Mouse (Mus musculus) heart, postnatal 0 days (tissue): Measurements from ENCODE around the gene Fat3. TPM values are rescaled to one million over a fixed set of nuclear protein-coding genes. Genes with fewer than 3 reads are reported as not detected.

Experiments used
- ATAC-seq: fragments of 200-750 bp; cut with Nextera tagmentation; 2 replicates; pipeline ENCODE4 v1.8.0; 2017; ENCODE audit warnings: low read depth, moderate number of reproducible peaks, moderate library complexity; ENCODE audit not compliant: insufficient read depth
- DNase-seq: peaks from one replicate; pipeline ENCODE4 v3.0.0-alpha.2; 2016; ENCODE audit warnings: low spot score
- H3K27ac ChIP-seq: fragments of 300-500 bp; sonication (generic); 2 replicates; pipeline ENCODE4 v1.5.1; 2014; ENCODE audit warnings: low read depth, mild to moderate bottlenecking
- H3K27me3 ChIP-seq: fragments of 300-500 bp; sonication (generic); 2 replicates; pipeline ENCODE4 v1.6.1; 2014; ENCODE audit warnings: low read length, mixed read lengths; ENCODE audit not compliant: control insufficient read depth, insufficient read depth
- H3K36me3 ChIP-seq: fragments of 300-500 bp; sonication (generic); replicated peaks from 2 replicates; pipeline ENCODE4 v1.6.1; 2014; ENCODE audit warnings: low read length, mixed read lengths; ENCODE audit not compliant: control insufficient read depth, insufficient read depth
- H3K4me1 ChIP-seq: fragments of 300-500 bp; sonication (generic); 2 replicates; pipeline ENCODE4 v1.6.1; 2014; ENCODE audit warnings: antibody characterized with exemption; ENCODE audit not compliant: control insufficient read depth, insufficient read depth
- H3K4me2 ChIP-seq: fragments of 300-500 bp; sonication (generic); 2 replicates; pipeline ENCODE4 v1.6.1; 2014; ENCODE audit warnings: low read depth, mild to moderate bottlenecking, low read length, moderate library complexity
- H3K4me3 ChIP-seq: fragments of 300-500 bp; sonication (generic); 2 replicates; pipeline ENCODE4 v1.5.1; 2014; ENCODE audit warnings: low read depth, low read length
- H3K9ac ChIP-seq: fragments of 300-500 bp; sonication (generic); replicated peaks from 2 replicates; pipeline ENCODE4 v1.6.1; 2014; ENCODE audit warnings: low read depth, low read length, mixed read lengths
- H3K9me3 ChIP-seq: fragments of 300-500 bp; sonication (generic); replicated peaks from 2 replicates; pipeline ENCODE4 v1.6.1; 2016; ENCODE audit warnings: low read length; ENCODE audit not compliant: control insufficient read depth
- CTCF ChIP-seq: IDR thresholded peaks from 2 replicates; pipeline ENCODE4 v1.5.1; 2016; ENCODE audit warnings: antibody characterized with exemption, control low read depth, low read depth
- EP300 ChIP-seq: IDR thresholded peaks from 2 replicates; pipeline ENCODE4 v1.6.1; 2016; ENCODE audit warnings: antibody characterized with exemption, low read depth
- WGBS: fragments of 180-500 bp; shearing (Covaris S2); extraction: QIAGEN DNeasy Blood & Tissue Kit; methylation state at CpG from one replicate; pipeline ENCODE4 v1.1.7; 2014; 5-methylcytosine and 5-hydroxymethylcytosine counted together
- polyA plus RNA-seq: library from polyadenylated mRNA; unstranded; fragments of >200 nt; fragmentation: Nextera tagmentation; extraction: Ambion mirVana; gene quantifications from 2 replicates; pipeline ENCODE4 v1.2.1, GENCODE M21; 2015
- total RNA-seq: library from RNA; depleted of rRNA; stranded (reverse); fragments of >200 nt; gene quantifications from 2 replicates; pipeline ENCODE4 v1.2.3, GENCODE M21; 2014; ENCODE audit warnings: low replicate concordance

Gene Fat3
- total and polyA plus RNA-seq, 2 experiments from 2014 or later, result 0.19 to 2.4 TPM

GRCm38 (mm10) chr9:16221885-16222284, 279.2 kb downstream of the Fat3 start:
- Histone ChIP-seq H3K9ac (no peak overlapping the region), H3K4me2 (no peak overlapping the region), H3K36me3 (no peaks in the 10 kb centered on the region), H3K27me3 (no peaks in the 10 kb centered on the region), H3K4me3 (no peak overlapping the region), H3K4me1 (no peaks in the 10 kb centered on the region), H3K9me3 (no peaks in the 10 kb centered on the region), H3K27ac (no peak overlapping the region)
- DNase-seq (peak; percentile 41), ATAC-seq (no peak)
- TF ChIP-seq CTCF, result peak; percentile 17; the same call in 1 of the 2 replicates
- no peak for TF ChIP-seq EP300
- 66% methylated on average over 5 of the region's 5 CpGs for WGBS

GRCm38 (mm10) chr9:16216235-16216634, 284.9 kb downstream of the Fat3 start:
- no peak for TF ChIP-seq EP300
- TF ChIP-seq CTCF, result no peak
- no peak for DNase-seq
- H3K36me3 ChIP-seq, result no peaks in the 10 kb centered on the region
- no peak overlapping the region for H3K27ac ChIP-seq
- H3K27me3 ChIP-seq, result no peaks in the 10 kb centered on the region
- no peak overlapping the region for H3K9ac ChIP-seq
- WGBS, result 59% methylated on average over 6 of the region's 6 CpGs
- no peaks in the 10 kb centered on the region for H3K9me3 ChIP-seq
- H3K4me1 ChIP-seq, result peaks cover 12% of the 10 kb centered on the region
- H3K4me3 ChIP-seq, result no peak overlapping the region
- ATAC-seq, result no peak
- H3K4me2 ChIP-seq, result no peak overlapping the region

GRCm38 (mm10) chr9:16214731-16215681, 286.1 kb downstream of the Fat3 start:
- Histone ChIP-seq H3K9ac (no peak overlapping the region), H3K4me1 (peaks cover 12% of the 10 kb centered on the region), H3K4me2 (no peak overlapping the region), H3K4me3 (no peak overlapping the region), H3K27ac (0 out of 2 replicates have a peak overlapping the region, but pooled peaks have one; percentile 6), H3K36me3 (no peaks in the 10 kb centered on the region), H3K9me3 (no peaks in the 10 kb centered on the region), H3K27me3 (no peaks in the 10 kb centered on the region)
- TF ChIP-seq CTCF, result no peak
- TF ChIP-seq EP300, result no peak
- ATAC-seq, result peak; percentile 75
- peak; percentile 68 for DNase-seq
- 29% methylated on average over 7 of the region's 7 CpGs for WGBS

DNA sequence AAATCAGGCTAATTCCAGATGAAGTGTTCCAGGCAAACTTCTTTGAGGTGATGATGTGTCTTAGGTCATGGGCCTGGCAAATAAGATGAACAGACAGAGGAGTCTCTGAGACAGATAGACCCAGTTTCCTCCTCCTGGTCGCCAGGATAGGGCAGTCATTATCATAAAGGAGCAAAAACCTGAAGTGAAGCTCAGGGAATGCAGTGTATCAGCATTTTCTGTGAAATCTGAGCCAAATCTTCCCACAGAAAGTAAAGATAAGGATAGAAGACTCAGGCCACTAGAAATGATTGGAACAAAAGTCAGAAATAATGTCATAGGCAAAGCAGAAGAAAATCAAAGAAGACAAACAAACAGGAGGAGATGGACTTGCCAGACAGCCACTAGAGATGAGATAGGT, 287.8 kb downstream of the Fat3 start:
- Histone ChIP-seq H3K27me3 (no peaks in the 10 kb centered on the region), H3K4me3 (no peak overlapping the region), H3K27ac (no peak overlapping the region), H3K4me2 (no peak overlapping the region), H3K9ac (no peak overlapping the region), H3K36me3 (no peaks in the 10 kb centered on the region), H3K4me1 (peaks cover 12% of the 10 kb centered on the region), H3K9me3 (no peaks in the 10 kb centered on the region)
- no peak for ATAC-seq
- 60% methylated on average over 1 of the region's 1 CpGs for WGBS
- no peak for TF ChIP-seq EP300
- no peak for TF ChIP-seq CTCF
- no peak for DNase-seq

DNA sequence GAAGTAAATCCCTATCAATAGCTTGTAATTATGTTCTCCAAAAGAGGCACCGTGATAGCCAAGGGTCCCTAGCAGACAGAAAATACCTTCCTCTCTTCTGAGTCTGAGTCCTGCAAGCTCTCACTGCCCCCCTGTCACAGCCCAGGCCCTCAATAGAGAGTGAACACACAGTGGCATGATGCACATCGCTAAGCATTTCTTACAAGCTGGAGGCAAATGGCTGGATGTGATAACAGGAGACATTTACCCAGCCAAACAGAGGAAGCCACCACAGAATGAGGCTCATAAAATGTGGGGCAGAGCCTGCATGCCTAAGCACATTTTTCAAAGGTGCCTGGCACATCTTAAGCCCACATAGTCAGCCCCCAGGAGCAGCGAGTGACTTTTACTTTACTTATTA, 288.5 kb downstream of the Fat3 start:
- no peak overlapping the region for H3K27ac ChIP-seq
- H3K27me3 ChIP-seq, result no peaks in the 10 kb centered on the region
- no peak overlapping the region for H3K9ac ChIP-seq
- no peak for DNase-seq
- ATAC-seq, result no peak
- H3K36me3 ChIP-seq, result no peaks in the 10 kb centered on the region
- no peaks in the 10 kb centered on the region for H3K9me3 ChIP-seq
- TF ChIP-seq CTCF (no peak), EP300 (no peak)
- H3K4me2 ChIP-seq, result no peak overlapping the region
- H3K4me1 ChIP-seq, result peaks cover 12% of the 10 kb centered on the region
- 45% methylated on average over 3 of the region's 3 CpGs for WGBS
- no peak overlapping the region for H3K4me3 ChIP-seq
